Mouse (Mus musculus): ENCODE results near the gene Slc3a2. TPM values are rescaled to one million over a fixed set of nuclear protein-coding genes. Genes with fewer than 3 reads are reported as not detected.

Slc3a2 gene
- total RNA-seq, 2 experiments from 2014 or later = 149 to 151 TPM

DNA sequence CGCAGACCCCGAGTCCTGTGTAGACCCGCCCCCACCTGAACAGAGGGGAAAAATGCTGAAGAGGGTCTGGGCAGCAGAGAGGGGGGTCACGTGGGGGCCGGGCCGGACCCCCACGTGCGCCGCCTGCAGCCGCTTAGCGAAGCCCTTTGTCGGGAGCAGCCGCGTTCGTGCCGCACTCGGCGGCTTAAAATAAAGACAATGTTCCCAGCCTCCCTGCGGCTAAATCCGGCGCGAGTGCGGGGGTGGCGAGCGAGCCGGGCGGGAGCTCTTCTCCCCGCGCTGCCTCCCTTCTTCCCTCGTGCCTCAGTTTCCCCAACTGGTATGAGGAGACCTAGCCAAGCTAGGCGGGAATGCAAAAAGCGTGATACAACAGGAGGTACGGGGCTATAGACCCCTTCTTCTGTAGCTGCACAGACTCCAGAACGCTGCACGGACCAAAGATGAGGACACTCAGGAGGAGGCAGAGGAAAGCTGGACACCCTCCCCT is 61.3 kb downstream of the Slc3a2 start:
- 0 out of 2 replicates have a peak, but pooled peaks have one; percentile 9 for TF ChIP-seq CTCF (conservative IDR thresholded peaks at IDR 0.05)
- peak overlapping the region; percentile 89 for H3K27ac ChIP-seq

More for the DNA sequence above, 61.3 kb downstream of the Slc3a2 start:
- DNase-seq (ENCODE audit: low spot score in 2 of 2) = peak; percentile 76 to 77
- peak overlapping the region; percentile 48 for H3K4me3 ChIP-seq

Small RNA genes lying within 50 kb of the gene (microRNA-seq; reads per million reads assigned to microRNA genes)
- 0 reads per million in 2 experiments for gene Mir6992

Other genes with a start within 250 kb of the Slc3a2 start
- gene Slc22a8, start 132.1 kb downstream of the Slc3a2 start, total RNA-seq (2021) = 1 to 10 TPM; 6.6 to 9.7 TPM
- gene Slc22a6, start 105.3 kb downstream of the Slc3a2 start, total RNA-seq (2021) = 1 to 10 TPM; 2.2 to 2.8 TPM
- gene Chrm1, start 59.6 kb downstream of the Slc3a2 start, total RNA-seq (2021) = 100 to 1,000 TPM; 179 to 190 TPM
- gene Wdr74, start 12.5 kb upstream of the Slc3a2 start, total RNA-seq (2021) = 10 to 100 TPM; 47.4 to 55.0 TPM
- gene 1700092M07Rik, start 17.3 kb upstream of the Slc3a2 start, total RNA-seq (2021) = 1 to 10 TPM; 1.5 to 3.4 TPM
- 10 to 100 TPM; 69.5 to 78.4 TPM for gene Stx5a, start 18.0 kb upstream of the Slc3a2 start, total RNA-seq (2021)
- 100 to 1,000 TPM; 102 to 106 TPM for gene Nxf1, start 33.7 kb upstream of the Slc3a2 start, total RNA-seq (2021)
- gene Tmem223, start 47.6 kb upstream of the Slc3a2 start, total RNA-seq (2021) = 10 to 100 TPM; 75.4 to 82.7 TPM
- 1 to 10 TPM; 7.4 to 7.7 TPM for gene Tmem179b, start 51.1 kb upstream of the Slc3a2 start, total RNA-seq (2021)
- 10 to 100 TPM; 15.7 to 18.4 TPM for gene Taf6l, start 63.0 kb upstream of the Slc3a2 start, total RNA-seq (2021)
- gene Polr2g, start 75.2 kb upstream of the Slc3a2 start, total RNA-seq (2021) = 100 to 1,000 TPM; 113 to 120 TPM
- gene Zbtb3, start 79.2 kb upstream of the Slc3a2 start, total RNA-seq (2021) = 1 to 10 TPM; 5.8 to 6.5 TPM
- 10 to 100 TPM; 36.5 to 37.9 TPM for gene Ttc9c, start 96.0 kb upstream of the Slc3a2 start, total RNA-seq (2021)
- 100 to 1,000 TPM; 123 to 127 TPM for gene Hnrnpul2, start 96.6 kb upstream of the Slc3a2 start, total RNA-seq (2021)
- 1 to 10 TPM in 1 of 2 experiments, not detected in 1; 3.4 TPM for gene AC129217.1, start 106.4 kb upstream of the Slc3a2 start, total RNA-seq (2021)
- 100 to 1,000 TPM; 101 TPM for gene Bscl2, start 114.1 kb upstream of the Slc3a2 start, total RNA-seq (2021)
- 100 to 1,000 TPM; 160 TPM for gene Gng3, start 115.8 kb upstream of the Slc3a2 start, total RNA-seq (2021)
- gene Lrrn4cl, start 127.4 kb upstream of the Slc3a2 start, total RNA-seq (2021) = under 1 TPM; 0.32 to 0.44 TPM
- 100 to 1,000 TPM in 1 of 2 experiments, 10 to 100 TPM in 1; 93.5 to 100 TPM for gene Ubxn1, start 148.1 kb upstream of the Slc3a2 start, total RNA-seq (2021)
- 10 to 100 TPM; 32.5 to 32.8 TPM for gene Uqcc3, start 157.6 kb upstream of the Slc3a2 start, total RNA-seq (2021)
- 1 to 10 TPM; 4.8 to 6.6 TPM for gene Lbhd1, start 160.4 kb upstream of the Slc3a2 start, total RNA-seq (2021)
- not detected for gene Gm49403, start 160.6 kb upstream of the Slc3a2 start, total RNA-seq (2021)
- 10 to 100 TPM; 25.3 to 30.0 TPM for gene 1810009A15Rik, start 165.5 kb upstream of the Slc3a2 start, total RNA-seq (2021)
- gene Gm49416, start 165.6 kb upstream of the Slc3a2 start, total RNA-seq (2021) = 1 to 10 TPM; 2.0 to 2.9 TPM
- gene Ints5, start 169.6 kb upstream of the Slc3a2 start, total RNA-seq (2021) = 10 to 100 TPM; 24.4 to 25.6 TPM
- gene Ganab, start 174.7 kb upstream of the Slc3a2 start, total RNA-seq (2021) = 100 to 1,000 TPM; 114 to 118 TPM
- gene B3gat3, start 197.0 kb upstream of the Slc3a2 start, total RNA-seq (2021) = 100 to 1,000 TPM; 167 to 191 TPM
- gene Rom1, start 206.0 kb upstream of the Slc3a2 start, total RNA-seq (2021) = 1 to 10 TPM; 4.4 to 5.7 TPM
- 10 to 100 TPM; 11.5 to 11.7 TPM for gene Eml3, start 206.2 kb upstream of the Slc3a2 start, total RNA-seq (2021)
- 10 to 100 TPM; 58.0 to 68.7 TPM for gene Mta2, start 218.5 kb upstream of the Slc3a2 start, total RNA-seq (2021)
- gene Tut1, start 230.5 kb upstream of the Slc3a2 start, total RNA-seq (2021) = 10 to 100 TPM; 20.7 to 20.8 TPM
- 100 to 1,000 TPM; 238 to 242 TPM for gene Eef1g, start 243.7 kb upstream of the Slc3a2 start, total RNA-seq (2021)

Measured in layer of hippocampus, adult 2 months (tissue).